Mouse (Mus musculus) telencephalon, adult 2 months (tissue): ENCODE data around the gene Serpinf1.
"Not testable (repeated sequence)": the region's sequence is repeated elsewhere in the genome, so short reads cannot be mapped to it uniquely, and the experiment has no call there.

Source experiments
- DNase-seq: peaks from one replicate; pipeline ENCODE4 v3.0.0-alpha.2; 2011; ENCODE audit warnings: low read depth, low spot score

Serpinf1 gene

DNA sequence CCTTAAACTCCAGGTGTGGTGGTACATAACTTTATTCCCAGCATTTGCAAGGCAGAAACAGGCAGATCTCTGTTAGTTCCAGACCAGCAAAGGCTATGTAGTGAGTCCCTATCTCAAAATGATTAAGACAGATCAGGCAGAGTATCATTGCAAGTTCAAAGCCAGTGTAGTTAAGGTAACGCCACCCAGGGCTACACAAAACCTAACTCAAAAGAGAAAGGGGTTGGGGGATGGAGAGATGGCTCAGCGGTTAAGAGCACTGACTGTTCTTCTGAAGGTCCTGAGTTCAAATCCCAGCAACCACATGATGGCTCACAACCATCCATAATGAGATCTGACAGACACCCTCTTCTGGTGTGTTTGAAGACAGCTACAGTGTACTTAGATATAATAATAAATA lies 33.5 kb upstream of the Serpinf1 start:
- DNase-seq = not testable (repeated sequence)

DNA sequence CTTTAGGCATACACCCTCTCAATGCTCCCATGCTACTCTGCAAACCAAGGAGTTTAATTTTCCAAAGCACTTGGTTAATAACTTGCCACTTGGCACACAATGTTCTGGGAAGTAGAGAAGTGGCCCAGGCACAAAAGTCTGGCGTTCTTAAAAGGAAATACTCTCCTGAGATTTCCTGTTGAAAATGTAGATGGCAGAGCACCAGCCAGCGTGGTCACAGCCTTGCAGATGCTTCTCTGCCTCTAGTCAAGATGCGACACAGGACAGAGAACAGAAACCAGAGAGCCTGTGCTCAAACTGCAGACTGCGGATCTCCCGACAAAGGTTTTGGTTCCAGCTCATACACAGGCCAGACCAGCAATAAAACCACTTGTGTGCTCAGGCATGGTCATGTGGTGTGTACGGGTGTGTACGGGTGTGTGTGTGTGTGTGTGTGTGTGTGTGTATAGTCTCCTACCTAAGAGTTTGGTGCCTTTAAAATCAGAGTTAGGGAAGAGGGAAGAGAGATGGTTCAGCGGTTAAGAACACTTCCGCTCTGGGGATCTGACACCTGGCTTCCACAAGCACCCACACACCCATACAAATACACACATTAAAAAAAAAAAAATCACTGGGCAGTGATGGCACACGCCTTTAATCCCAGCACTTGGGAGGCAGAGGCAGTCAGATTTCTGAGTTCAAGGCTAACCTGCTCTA lies 32.7 kb upstream of the Serpinf1 start:
- no peak for DNase-seq

- peak; percentile 84 for DNase-seq
These were observed 31.8 kb upstream of the Serpinf1 start, which contains the start of gene Wdr81 for GRCm38 (mm10) chr11:75453991-75454930. Gene Wdr81 (minus strand): TSS chr11:75454717.

- no peak for DNase-seq
These were observed 30.5 kb upstream of the Serpinf1 start for GRCm38 (mm10) chr11:75452812-75453557.

DNA sequence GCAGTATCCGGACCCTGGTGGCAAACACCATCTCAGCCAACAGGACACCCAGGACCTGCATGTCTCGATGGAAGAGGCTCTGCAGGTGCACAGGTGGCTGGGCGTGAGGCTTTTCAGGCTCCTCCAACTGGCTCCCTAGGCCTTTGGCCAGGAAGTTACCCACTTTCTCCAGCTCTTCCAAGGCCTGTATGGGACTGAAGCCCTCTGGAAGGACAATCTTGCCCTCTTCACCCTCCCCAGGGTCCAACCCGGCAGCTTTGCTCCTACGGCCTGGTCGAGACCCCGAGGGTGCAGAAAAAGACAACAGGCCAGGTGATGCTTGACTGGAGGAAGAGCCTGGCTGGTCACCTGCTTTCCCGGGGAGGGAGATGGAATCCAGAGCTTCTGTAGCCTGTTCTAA lies 29.6 kb upstream of the Serpinf1 start:
- DNase-seq = no peak

DNA sequence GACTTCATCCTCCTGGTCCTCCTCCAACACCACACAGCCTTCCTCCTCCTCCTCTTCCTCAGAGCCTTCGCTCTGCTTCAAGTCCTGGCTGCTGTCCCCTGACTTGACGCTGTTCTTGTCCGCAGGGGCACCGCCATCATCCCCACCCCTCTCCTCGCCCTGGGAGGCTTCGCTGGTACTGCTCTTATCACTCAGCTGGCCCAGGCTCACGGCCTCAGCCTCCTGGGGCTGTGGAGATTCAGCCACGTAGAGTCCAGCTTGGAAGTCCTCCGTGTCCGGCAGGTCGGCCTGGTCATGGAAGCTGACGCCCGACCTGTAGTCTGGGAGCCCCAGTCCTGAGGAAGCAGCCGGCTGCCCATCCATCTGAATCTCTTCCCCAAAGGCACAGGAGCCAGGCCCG lies 28.4 kb upstream of the Serpinf1 start:
- no peak for DNase-seq

GRCm38 (mm10) chr11:75450304-75450908 lies 27.9 kb upstream of the Serpinf1 start:
- no peak for DNase-seq

DNA sequence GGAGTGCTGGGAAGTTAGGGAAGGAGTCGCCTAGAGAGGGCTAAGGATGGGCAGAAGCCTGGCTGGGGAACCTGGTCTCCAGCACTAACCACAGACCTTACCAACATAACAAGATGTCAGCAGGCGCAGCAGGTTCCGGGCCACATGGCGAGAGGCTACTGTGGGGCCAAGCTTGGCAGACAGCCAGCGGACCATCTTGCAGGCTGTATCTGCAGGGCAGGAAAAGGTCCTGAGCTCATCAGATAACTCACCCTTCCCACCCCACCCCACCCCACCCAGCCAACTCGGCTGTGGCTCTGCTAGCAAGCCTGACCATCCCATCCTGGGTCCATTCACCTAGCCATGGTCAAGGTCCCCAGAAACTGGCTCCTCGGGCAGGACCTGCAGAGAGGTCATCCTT lies 27.2 kb upstream of the Serpinf1 start:
- no peak for DNase-seq

- no peak for DNase-seq
These were observed 26.1 kb upstream of the Serpinf1 start for GRCm38 (mm10) chr11:75448575-75448974.

DNA sequence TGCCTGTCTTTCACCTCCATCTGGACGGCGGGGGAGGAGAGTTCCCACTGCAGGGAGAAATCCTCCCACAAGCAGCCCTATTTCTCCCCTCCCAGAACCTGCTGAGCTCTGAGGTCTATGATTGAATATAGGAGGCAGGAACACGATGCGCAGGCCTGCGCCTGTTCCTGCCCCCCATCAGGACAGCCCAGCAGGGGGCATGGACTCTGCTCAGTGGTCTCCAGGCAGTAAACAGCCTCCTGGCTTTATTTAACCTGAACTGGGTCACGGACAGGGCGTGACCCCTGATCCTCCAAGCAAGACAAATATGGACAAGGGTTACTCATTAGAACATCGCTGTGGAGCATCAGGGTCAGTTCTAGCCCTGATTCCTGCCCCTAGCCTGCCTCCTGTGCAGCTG lies 21.2 kb upstream of the Serpinf1 start:
- DNase-seq = no peak

DNA sequence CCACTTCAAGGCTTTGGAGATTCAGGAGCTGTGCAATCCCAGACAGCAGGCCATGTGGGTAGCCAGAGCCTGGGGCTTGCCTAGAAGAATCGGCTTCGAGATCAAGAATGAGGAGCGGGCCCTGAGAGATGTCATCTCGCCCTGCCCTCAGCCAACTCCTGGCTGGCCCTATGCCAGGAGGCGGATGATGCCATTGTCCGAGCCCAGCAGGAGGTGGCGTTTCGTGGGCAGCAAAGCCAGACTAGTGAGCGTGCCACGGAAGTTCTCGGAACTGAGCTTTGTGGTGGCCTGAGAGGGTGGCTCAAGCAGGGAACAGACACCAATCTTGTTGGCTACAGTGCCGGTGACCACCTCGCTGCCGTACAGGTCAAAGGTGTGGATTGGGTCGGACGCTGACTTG lies 19.1 kb upstream of the Serpinf1 start:
- DNase-seq = no peak

- no peak for DNase-seq
These were observed 18.5 kb upstream of the Serpinf1 start for GRCm38 (mm10) chr11:75441034-75441433.

DNA sequence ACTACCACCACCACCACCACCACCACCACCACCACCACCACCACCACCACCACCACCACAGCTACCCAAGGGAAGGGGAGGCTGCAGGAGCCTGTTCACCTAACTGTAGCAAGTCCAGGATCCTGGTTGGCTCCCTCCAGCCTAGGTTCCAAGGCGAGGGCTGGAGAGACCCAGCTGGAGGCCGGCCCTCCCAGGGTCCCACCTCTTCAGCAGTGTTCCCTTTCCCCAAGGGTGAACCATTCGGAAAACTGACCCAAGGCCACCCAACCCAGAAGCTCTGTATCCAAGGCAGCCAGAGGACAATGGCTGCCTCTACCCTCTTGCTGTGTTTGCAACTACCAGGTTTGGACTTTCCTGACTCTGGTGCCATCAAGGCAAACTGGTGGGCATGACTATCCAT lies 17.4 kb upstream of the Serpinf1 start:
- DNase-seq = no peak

- DNase-seq = no peak
These were observed 16.9 kb upstream of the Serpinf1 start, which contains the start of gene Serpinf2 for GRCm38 (mm10) chr11:75439363-75439762. Gene Serpinf2 (minus strand): TSS chr11:75439591.

- no peak for DNase-seq
These were observed 16.3 kb upstream of the Serpinf1 start for GRCm38 (mm10) chr11:75438804-75439203.

- DNase-seq = no peak
These were observed 15.7 kb upstream of the Serpinf1 start for GRCm38 (mm10) chr11:75438194-75438593.

DNA sequence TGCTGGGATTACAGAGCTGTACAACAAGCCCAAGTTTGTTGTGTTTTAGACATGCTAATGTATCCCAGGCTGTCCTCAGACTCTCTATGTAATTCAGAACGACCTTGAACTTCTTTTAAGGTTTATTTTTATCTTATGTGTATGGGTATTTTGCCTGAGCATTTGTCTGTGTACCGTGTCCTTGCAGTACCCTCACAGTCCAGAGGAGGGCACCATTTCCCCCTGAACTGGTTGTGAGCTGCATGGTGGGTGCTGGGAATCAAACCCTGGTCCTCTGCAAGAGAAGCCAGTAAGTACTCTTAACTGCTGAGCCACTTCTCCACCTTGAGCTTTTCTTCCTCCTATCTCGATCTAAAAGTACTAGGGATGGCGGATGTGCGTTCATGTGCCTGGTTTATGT lies 11.6 kb upstream of the Serpinf1 start:
- no peak for DNase-seq

DNA sequence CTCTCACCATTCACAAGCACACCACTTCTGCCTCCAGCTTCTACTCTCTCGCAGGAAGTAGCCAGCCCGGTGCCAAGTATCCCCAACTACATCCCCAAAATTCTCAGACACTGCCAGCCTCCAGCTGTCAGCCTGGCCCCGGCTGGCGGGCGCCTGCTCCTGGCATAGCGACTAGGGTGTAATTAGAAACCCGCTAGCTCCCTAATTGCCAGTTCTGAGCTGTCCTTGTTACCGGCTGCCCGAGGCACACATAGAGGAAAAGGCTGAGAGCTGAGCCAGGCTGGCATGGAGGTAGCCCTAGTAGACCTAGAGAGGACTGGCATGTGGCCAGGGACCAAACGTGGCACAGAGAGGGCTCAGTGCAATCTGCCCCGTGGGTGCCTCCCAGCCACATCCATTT lies 8.8 kb upstream of the Serpinf1 start:
- no peak for DNase-seq

GRCm38 (mm10) chr11:75429019-75429705 lies 6.7 kb upstream of the Serpinf1 start:
- no peak for DNase-seq

GRCm38 (mm10) chr11:75424459-75424858 lies 2.0 kb upstream of the Serpinf1 start:
- no peak for DNase-seq

DNA sequence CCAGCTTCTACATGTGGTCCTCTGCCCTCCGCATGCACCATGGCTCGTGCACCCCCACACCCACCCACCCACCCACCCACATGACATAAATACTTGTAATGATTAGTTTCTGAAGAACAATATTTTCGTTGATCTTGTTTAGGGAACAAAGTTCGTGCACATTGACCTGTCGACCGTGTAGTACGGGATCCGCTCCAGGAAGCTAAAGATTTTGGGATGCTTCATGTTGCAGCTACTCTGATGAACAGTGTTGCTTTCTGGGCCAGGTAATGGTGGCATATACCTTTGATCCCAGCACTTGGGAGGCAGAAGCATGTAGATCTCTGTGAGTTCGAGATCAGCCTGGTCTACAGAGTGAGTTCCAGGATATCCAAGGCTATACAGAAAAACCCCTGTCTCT lies 1.5 kb upstream of the Serpinf1 start:
- no peak for DNase-seq
